Mouse (Mus musculus): Measurements from ENCODE around the gene Afg1l. TPM values are rescaled to one million over a fixed set of nuclear protein-coding genes. Genes with fewer than 3 reads are reported as not detected.

Gene Afg1l
- polyA plus RNA-seq, 1 experiment from 2014 or later = 2.9 TPM

DNA sequence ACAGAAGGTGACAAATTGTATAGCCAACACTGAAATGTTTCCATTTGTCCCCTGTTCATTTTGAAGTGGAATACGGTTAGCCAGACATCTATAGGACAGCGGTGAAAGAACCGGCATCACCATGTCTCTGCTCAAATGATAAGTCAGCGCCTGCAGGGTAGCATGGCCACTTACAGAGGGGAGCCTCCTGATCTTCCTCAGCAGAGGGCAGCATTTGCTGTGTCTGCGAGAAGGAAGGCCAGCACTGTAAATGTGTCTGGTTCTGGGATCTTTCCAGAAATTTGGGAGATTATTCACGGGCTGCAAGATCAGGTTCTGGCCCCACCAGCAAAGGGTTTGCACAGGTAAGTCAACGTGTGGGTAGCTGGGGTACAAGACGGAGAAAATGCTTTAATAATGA is 150.8 kb downstream of the Afg1l start:
- Histone ChIP-seq H3K4me3 (ENCODE audit: low read depth, low read length) (no peak overlapping the region), H3K4me2 (ENCODE audit: low read depth, low read length) (no peak overlapping the region), H3K27me3 (ENCODE audit: control insufficient read depth, insufficient read depth, low read depth, low read length) (no peaks in the 10 kb centered on the region), H3K27ac (ENCODE audit: low read length) (no peak overlapping the region), H3K4me1 (ENCODE audit: control insufficient read depth, low read depth, low read length) (no peaks in the 10 kb centered on the region), H3K9me3 (replicated peaks; ENCODE audit: control insufficient read depth, low read length) (no peaks in the 10 kb centered on the region), H3K36me3 (ENCODE audit: control insufficient read depth, insufficient read depth) (no peaks in the 10 kb centered on the region), H3K9ac (ENCODE audit: low read depth, low read length) (no peak overlapping the region)
- WGBS (ENCODE audit: insufficient replicate concordance) = 65% methylated on average over 8 of the region's 8 CpGs
- ATAC-seq (ENCODE audit: low read depth) = no peak

DNA sequence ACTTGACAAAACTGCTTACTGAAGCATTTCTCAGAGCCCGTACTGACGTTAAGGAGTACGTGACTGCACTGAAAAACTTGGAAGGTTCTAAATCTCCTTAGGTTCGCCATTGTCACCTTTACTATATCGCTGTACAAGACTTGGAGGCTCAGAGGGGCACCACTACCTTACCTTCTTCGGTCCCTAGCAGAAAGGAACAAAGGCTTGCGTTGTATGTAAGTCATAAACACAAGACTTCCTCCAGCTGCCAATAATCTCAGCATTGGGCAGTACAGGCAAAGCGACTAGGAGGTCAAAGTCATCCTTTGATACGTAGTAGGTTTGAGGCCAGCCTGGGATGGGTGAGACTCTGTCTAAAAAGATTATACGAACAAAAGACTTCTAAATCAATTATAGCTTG is 153.1 kb downstream of the Afg1l start:
- Histone ChIP-seq H3K9ac (ENCODE audit: low read depth, low read length) (no peak overlapping the region), H3K36me3 (ENCODE audit: control insufficient read depth, insufficient read depth) (no peaks in the 10 kb centered on the region), H3K27ac (ENCODE audit: low read length) (no peak overlapping the region), H3K4me2 (ENCODE audit: low read depth, low read length) (no peak overlapping the region), H3K4me3 (ENCODE audit: low read depth, low read length) (no peak overlapping the region), H3K27me3 (ENCODE audit: control insufficient read depth, insufficient read depth, low read depth, low read length) (no peaks in the 10 kb centered on the region), H3K4me1 (ENCODE audit: control insufficient read depth, low read depth, low read length) (no peaks in the 10 kb centered on the region), H3K9me3 (replicated peaks; ENCODE audit: control insufficient read depth, low read length) (no peaks in the 10 kb centered on the region)
- no peak for ATAC-seq (ENCODE audit: low read depth)
- 76% methylated on average over 10 of the region's 10 CpGs for WGBS (ENCODE audit: insufficient replicate concordance)

DNA sequence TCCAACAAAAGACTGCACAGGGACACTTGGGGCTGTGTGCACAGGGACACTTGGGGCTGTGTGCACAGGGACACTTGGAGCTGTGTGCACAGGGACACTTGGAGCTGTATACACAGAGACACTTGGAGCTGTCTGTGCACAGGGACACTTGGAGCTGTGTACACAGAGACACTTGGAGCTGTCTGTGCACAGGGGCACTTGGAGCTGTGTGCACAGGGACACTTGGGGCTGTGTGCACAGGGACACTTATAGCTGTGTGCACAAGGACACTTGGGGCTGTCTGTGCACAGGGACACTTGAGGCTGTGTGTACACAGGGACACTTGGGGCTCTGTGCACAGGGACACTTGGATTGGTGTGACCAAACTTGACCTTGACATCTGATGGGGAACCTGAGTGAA is 154.4 kb downstream of the Afg1l start:
- no peak for ATAC-seq (ENCODE audit: low read depth)
- Histone ChIP-seq H3K4me2 (ENCODE audit: low read depth, low read length) (no peak overlapping the region), H3K27me3 (ENCODE audit: control insufficient read depth, insufficient read depth, low read depth, low read length) (no peaks in the 10 kb centered on the region), H3K4me1 (ENCODE audit: control insufficient read depth, low read depth, low read length) (no peaks in the 10 kb centered on the region), H3K4me3 (ENCODE audit: low read depth, low read length) (no peak overlapping the region), H3K27ac (ENCODE audit: low read length) (no peak overlapping the region), H3K9me3 (replicated peaks; ENCODE audit: control insufficient read depth, low read length) (no peaks in the 10 kb centered on the region), H3K9ac (ENCODE audit: low read depth, low read length) (no peak overlapping the region), H3K36me3 (ENCODE audit: control insufficient read depth, insufficient read depth) (no peaks in the 10 kb centered on the region)

DNA sequence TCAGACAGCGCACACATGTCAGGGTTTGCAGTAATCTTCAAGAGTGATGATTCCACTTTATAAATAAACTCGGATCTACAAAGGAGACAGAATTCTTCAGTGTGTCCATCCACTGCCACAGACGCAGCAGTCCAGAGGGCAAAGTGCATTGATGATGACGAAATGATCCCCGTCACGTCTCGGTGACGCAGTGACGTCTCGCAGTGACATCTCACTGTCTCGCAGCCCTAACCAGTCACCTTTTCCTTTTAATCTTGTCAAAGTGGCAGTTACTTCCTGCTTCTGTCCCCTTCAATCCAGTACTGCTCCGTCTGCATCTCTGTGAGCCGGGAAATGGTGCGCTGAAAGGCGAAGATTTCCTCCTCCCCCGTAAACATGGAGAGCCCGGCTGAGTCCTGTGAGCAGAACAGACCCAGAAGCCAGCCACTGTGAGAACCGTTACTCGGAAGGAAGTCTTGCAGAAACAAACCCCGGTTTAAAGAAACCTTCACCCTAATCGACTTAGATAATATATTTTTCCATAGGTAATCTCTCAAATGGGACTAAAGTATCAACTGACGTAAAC is 165.1 kb downstream of the Afg1l start:
- Histone ChIP-seq H3K9me3 (replicated peaks; ENCODE audit: control insufficient read depth, low read length) (no peaks in the 10 kb centered on the region), H3K4me2 (ENCODE audit: low read depth, low read length) (no peak overlapping the region), H3K9ac (ENCODE audit: low read depth, low read length) (no peak overlapping the region), H3K27ac (ENCODE audit: low read length) (no peak overlapping the region), H3K27me3 (ENCODE audit: control insufficient read depth, insufficient read depth, low read depth, low read length) (no peaks in the 10 kb centered on the region), H3K36me3 (ENCODE audit: control insufficient read depth, insufficient read depth) (no peaks in the 10 kb centered on the region), H3K4me3 (ENCODE audit: low read depth, low read length) (no peak overlapping the region), H3K4me1 (ENCODE audit: control insufficient read depth, low read depth, low read length) (no peaks in the 10 kb centered on the region)
- ATAC-seq (ENCODE audit: low read depth) = no peak
- 50% methylated on average over 22 of the region's 22 CpGs for WGBS (ENCODE audit: insufficient replicate concordance)

DNA sequence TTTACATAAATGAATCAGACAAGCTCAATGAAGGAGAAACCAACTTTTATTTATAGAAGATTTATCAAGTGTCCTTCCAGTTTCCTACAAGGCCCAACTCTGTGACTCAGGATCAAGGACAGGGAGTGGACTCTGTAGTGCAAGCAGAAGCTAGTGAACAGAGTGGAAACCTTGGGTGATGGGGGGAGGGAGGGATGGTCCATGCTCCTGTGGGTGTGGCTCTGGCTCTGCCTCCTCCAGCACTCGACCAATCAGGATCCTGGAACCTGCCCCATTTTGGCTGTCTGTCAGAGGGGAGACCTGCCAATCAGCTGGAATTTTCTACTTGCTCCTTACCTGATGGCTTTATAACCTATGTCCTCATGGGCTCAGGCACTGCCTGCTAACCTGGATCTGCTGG is 165.8 kb downstream of the Afg1l start:
- Histone ChIP-seq H3K9me3 (replicated peaks; ENCODE audit: control insufficient read depth, low read length) (no peaks in the 10 kb centered on the region), H3K27ac (ENCODE audit: low read length) (no peak overlapping the region), H3K4me1 (ENCODE audit: control insufficient read depth, low read depth, low read length) (no peaks in the 10 kb centered on the region), H3K9ac (ENCODE audit: low read depth, low read length) (no peak overlapping the region), H3K4me3 (ENCODE audit: low read depth, low read length) (no peak overlapping the region), H3K27me3 (ENCODE audit: control insufficient read depth, insufficient read depth, low read depth, low read length) (no peaks in the 10 kb centered on the region), H3K4me2 (ENCODE audit: low read depth, low read length) (no peak overlapping the region), H3K36me3 (ENCODE audit: control insufficient read depth, insufficient read depth) (no peaks in the 10 kb centered on the region)
- 60% methylated on average over 1 of the region's 1 CpGs for WGBS (ENCODE audit: insufficient replicate concordance)
- ATAC-seq (ENCODE audit: low read depth) = no peak

DNA sequence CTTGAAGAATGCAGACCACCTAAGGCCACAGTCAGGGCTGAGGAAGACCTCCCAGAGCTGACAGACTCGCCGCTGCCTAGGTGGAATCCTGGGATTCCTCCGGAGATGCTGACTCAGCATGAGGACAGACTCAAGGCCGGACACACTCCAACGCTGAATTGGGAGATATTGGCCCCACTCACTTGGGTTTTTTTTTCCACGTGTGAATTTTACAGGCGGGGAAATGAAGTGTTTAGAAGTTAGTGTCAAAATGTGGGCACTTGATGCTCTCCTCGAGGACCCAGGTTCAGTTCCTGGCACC is 169.7 kb downstream of the Afg1l start:
- Histone ChIP-seq H3K4me2 (ENCODE audit: low read depth, low read length) (peak overlapping the region; percentile 33), H3K36me3 (ENCODE audit: control insufficient read depth, insufficient read depth) (no peaks in the 10 kb centered on the region), H3K27me3 (ENCODE audit: control insufficient read depth, insufficient read depth, low read depth, low read length) (no peaks in the 10 kb centered on the region), H3K4me1 (ENCODE audit: control insufficient read depth, low read depth, low read length) (no peaks in the 10 kb centered on the region), H3K9ac (ENCODE audit: low read depth, low read length) (no peak overlapping the region), H3K4me3 (ENCODE audit: low read depth, low read length) (no peak overlapping the region), H3K27ac (ENCODE audit: low read length) (no peak overlapping the region), H3K9me3 (replicated peaks; ENCODE audit: control insufficient read depth, low read length) (no peaks in the 10 kb centered on the region)
- WGBS (ENCODE audit: insufficient replicate concordance) = 31% methylated on average over 8 of the region's 8 CpGs
- ATAC-seq (ENCODE audit: low read depth) = no peak

DNA sequence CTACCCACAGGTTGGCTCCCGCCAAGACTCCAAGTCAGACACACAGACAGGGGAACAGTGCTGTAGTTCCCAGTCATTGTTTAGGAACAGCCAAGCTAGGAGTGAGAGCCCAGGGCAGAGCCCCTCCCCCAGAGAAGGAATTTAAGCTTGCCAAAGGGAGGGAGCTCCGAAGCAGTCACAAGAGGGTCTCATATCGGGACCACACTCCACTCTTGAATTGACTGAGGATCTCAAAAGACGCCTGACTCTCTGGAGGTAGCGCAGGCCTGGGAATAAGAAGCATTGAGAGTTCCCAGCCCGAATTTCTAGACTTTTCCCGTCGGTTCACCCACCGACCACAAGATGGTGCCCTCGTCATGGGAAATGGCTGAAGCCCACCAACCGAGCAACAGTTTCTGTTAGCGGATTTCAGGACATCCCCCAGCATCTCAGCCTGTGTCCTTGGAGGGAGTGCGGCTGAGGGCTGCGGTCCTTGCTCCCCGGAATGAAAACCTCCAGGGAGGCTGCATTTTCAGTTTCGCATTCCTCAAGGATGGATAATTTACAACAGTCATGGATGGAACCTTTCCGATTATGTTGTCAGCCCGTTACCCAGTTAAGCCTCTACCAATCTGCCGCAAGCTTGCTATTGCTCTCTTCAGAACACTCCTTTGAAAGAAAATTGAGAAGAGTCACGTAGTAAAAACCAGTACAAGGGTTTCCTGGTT is 170.2 kb downstream of the Afg1l start:
- no peak for ATAC-seq (ENCODE audit: low read depth)
- no peaks in the 10 kb centered on the region for H3K4me1 ChIP-seq (ENCODE audit: control insufficient read depth, low read depth, low read length)
- no peaks in the 10 kb centered on the region for H3K9me3 ChIP-seq (replicated peaks; ENCODE audit: control insufficient read depth, low read length)
- no peak overlapping the region for H3K9ac ChIP-seq (ENCODE audit: low read depth, low read length)
- no peaks in the 10 kb centered on the region for H3K27me3 ChIP-seq (ENCODE audit: control insufficient read depth, insufficient read depth, low read depth, low read length)
- no peak overlapping the region for H3K27ac ChIP-seq (ENCODE audit: low read length)
- WGBS (ENCODE audit: insufficient replicate concordance) = 14% methylated on average over 20 of the region's 20 CpGs
- H3K4me3 ChIP-seq (ENCODE audit: low read depth, low read length) = peak overlapping the region; percentile 14; the same call in 1 of the 2 replicates
- H3K36me3 ChIP-seq (ENCODE audit: control insufficient read depth, insufficient read depth) = no peaks in the 10 kb centered on the region
- H3K4me2 ChIP-seq (ENCODE audit: low read depth, low read length) = peak overlapping the region; percentile 33

DNA sequence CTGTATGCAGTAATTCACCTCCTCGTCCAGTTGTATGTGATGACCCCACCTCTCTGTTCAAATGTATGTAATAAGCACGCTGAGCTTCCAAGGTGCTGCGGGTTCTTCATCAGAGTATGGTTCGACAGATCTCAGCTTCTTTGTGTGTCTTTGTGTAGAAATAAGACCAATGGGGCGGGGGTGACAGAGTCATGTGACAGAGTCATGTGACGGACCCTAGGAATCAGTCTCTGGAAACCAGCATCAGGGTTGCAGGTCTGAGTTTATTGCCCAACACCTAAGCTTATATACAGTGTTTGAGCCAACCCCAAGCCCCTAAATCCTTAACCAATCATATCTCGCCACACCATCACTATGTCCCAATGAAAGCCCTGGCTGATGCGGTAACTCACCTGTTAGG is 171.9 kb downstream of the Afg1l start:
- WGBS (ENCODE audit: insufficient replicate concordance) = 70% methylated on average over 8 of the region's 8 CpGs
- no peak overlapping the region for H3K27ac ChIP-seq (ENCODE audit: low read length)
- no peaks in the 10 kb centered on the region for H3K36me3 ChIP-seq (ENCODE audit: control insufficient read depth, insufficient read depth)
- H3K4me2 ChIP-seq (ENCODE audit: low read depth, low read length) = no peak overlapping the region
- ATAC-seq (ENCODE audit: low read depth) = no peak
- H3K9me3 ChIP-seq (replicated peaks; ENCODE audit: control insufficient read depth, low read length) = no peaks in the 10 kb centered on the region
- no peak overlapping the region for H3K9ac ChIP-seq (ENCODE audit: low read depth, low read length)
- no peak overlapping the region for H3K4me3 ChIP-seq (ENCODE audit: low read depth, low read length)
- H3K4me1 ChIP-seq (ENCODE audit: control insufficient read depth, low read depth, low read length) = no peaks in the 10 kb centered on the region
- no peaks in the 10 kb centered on the region for H3K27me3 ChIP-seq (ENCODE audit: control insufficient read depth, insufficient read depth, low read depth, low read length)

DNA sequence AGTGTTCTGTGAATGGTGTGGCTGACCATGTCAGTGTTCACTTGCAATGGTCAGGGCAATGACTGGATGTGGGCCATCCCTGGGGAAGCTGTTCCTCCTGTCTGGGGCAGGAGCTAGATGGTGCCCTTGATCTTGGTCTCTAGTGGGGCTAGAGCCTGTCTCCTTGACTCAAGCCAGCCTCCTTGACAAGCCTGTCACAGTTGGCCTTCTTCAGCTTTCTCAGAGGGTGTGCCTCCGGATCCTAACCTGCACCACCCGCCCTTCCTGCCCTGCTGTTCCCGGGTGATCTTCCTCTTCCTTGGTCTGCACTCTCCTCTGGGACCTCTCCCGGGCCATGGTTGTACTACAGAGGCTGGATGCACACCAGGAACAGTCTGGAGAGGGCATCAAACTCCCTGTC is 177.6 kb downstream of the Afg1l start:
- Histone ChIP-seq H3K9me3 (replicated peaks; ENCODE audit: control insufficient read depth, low read length) (no peaks in the 10 kb centered on the region), H3K4me2 (ENCODE audit: low read depth, low read length) (no peak overlapping the region), H3K9ac (ENCODE audit: low read depth, low read length) (no peak overlapping the region), H3K4me3 (ENCODE audit: low read depth, low read length) (no peak overlapping the region), H3K36me3 (ENCODE audit: control insufficient read depth, insufficient read depth) (no peaks in the 10 kb centered on the region), H3K4me1 (ENCODE audit: control insufficient read depth, low read depth, low read length) (peaks cover 11% of the 10 kb centered on the region), H3K27me3 (ENCODE audit: control insufficient read depth, insufficient read depth, low read depth, low read length) (no peaks in the 10 kb centered on the region), H3K27ac (ENCODE audit: low read length) (no peak overlapping the region)
- no peak for ATAC-seq (ENCODE audit: low read depth)
- WGBS (ENCODE audit: insufficient replicate concordance) = 51% methylated on average over 4 of the region's 4 CpGs

All from liver, embryonic 16.5 days (tissue).